Mouse (Mus musculus): ENCODE measurements around the gene 4930562C15Rik.
A peak's percentile ranks its signal among the peaks of the same experiment; 100 is the strongest.

Gene 4930562C15Rik

GRCm38 (mm10) chr16:4894201-4894908 is 59.1 kb downstream of the 4930562C15Rik start:
- no peak for DNase-seq

- no peak for DNase-seq
Measured at GRCm38 (mm10) chr16:4896249-4897027, 61.2 kb downstream of the 4930562C15Rik start.

- no peak for DNase-seq
Measured at GRCm38 (mm10) chr16:4897146-4897730, 62.0 kb downstream of the 4930562C15Rik start.

DNA sequence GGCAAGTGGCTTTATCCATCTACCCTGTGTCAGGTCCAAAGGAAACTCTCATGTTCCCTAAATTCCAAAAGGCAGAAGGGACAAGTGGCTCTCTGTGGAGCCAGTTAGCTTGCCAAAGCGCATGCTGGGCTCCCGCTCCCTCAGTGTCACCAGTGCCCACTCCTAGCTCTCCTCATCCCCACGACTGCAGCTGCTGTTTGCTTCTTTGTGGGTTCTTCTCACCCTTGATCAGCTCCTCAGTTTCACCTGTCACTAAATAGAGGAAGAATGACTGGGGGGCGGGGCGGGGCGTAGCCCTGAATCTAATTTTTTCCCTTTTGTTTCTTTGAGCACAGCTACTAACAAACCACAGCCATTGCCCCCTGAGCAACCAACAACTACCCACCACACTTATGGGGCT is 63.7 kb downstream of the 4930562C15Rik start:
- no peak for DNase-seq

GRCm38 (mm10) chr16:4899711-4900110 is 64.5 kb downstream of the 4930562C15Rik start:
- DNase-seq, result no peak

- no peak for DNase-seq
Measured at GRCm38 (mm10) chr16:4901167-4901566, 66.0 kb downstream of the 4930562C15Rik start.

GRCm38 (mm10) chr16:4902390-4902789 is 67.2 kb downstream of the 4930562C15Rik start:
- no peak for DNase-seq

- no peak for DNase-seq
Measured at GRCm38 (mm10) chr16:4903491-4904102, 68.4 kb downstream of the 4930562C15Rik start.

DNA sequence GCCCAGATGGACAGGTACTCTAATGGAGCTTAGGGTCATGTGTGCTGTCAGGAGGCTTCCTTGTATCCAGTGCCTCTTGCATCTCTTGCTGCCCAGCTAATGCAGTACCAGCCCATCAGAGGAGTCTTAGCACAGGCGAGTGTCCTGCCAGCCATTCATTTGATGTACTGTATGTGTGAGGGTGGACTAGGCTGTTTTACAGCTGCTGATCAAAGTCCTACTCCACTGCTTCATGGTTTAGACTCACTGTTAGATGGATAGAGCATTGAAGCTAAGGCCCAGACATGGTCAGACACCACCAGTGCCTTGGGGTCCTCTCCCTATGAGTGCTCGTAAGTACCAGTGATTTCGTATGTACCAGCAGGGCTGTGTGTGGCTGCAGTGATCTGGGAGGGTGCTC is 69.7 kb downstream of the 4930562C15Rik start:
- DNase-seq, result no peak

DNA sequence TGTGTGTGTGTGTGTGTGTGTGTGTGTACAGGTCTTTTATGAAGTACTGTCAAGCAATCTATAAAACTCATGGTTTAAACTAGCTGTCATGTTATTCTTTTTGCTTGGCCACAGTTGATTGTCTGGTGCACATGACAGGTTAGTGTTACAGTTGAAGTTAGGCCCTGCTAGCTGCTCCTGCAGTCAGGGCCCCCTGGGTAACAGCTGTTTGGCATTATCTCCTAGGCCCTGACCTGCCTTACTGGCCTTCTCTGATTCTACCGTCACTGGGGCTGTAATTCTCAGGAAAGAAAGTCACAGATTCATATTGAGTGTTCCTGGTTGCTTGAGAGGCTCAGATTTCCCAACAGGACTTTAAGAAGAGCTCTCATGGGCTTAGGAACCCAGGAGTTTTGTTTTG is 70.4 kb downstream of the 4930562C15Rik start:
- DNase-seq, result no peak

- no peak for DNase-seq
Measured at GRCm38 (mm10) chr16:4906559-4906958, 71.3 kb downstream of the 4930562C15Rik start.

DNA sequence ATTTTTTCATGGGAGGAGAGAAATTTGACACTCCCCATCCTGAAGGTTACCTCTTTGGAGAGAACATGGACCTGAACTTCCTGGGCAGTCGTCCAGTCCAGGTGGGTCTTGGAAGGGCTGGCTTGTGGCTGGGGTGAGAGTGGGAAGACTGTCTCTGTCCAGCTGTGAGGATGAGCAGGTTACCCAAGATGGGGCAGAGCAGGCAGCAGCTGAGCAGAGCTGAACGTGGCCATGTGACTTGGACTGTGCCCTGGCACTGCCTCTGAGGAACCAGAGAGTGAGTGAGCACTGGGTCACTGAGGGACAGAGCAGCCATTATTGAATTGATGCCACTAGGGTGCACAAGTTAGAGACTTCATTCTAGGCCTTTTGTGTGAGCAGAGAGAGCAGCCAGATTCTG is 72.2 kb downstream of the 4930562C15Rik start:
- no peak for DNase-seq

DNA sequence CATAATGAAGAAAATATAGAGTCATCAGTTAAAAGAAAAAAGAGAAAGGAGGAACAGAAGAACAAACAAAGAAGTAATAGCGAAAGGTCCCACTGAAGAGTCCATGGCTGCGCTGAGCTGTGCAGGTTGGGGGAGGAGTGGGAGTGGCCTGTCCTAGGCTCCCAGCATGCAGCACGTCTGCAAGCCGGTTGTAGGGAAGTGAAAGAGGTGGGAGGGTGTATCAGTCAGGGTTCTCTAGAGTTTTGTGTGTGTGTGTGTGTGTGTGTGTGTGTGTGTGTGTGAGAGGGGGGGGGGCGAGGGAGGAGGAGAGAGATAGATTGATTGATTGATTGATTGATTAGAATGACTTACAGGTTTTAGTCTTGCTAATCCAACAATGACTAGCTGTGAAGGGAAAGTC is 72.8 kb downstream of the 4930562C15Rik start:
- no peak for DNase-seq

DNA sequence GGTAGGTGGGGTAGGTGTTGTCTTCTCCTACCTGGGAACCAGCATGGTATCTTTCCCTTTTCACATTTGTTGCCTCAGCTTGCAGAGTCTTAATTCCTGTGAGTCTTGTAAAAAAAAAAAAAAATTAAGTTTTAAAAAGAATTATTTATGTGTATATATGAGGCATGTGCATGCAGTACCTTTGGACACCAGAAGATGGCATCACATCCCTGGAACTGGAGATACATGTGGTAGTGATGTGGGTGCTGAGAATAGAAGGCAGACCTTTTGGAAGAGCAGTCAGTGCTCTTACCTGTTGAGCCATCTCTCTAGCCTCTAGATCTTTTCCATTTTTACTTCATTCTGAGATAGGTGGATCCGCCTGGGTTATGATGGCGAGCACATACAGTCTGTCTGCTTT is 74.5 kb downstream of the 4930562C15Rik start:
- DNase-seq, result no peak

GRCm38 (mm10) chr16:4910758-4911157 is 75.5 kb downstream of the 4930562C15Rik start:
- no peak for DNase-seq

DNA sequence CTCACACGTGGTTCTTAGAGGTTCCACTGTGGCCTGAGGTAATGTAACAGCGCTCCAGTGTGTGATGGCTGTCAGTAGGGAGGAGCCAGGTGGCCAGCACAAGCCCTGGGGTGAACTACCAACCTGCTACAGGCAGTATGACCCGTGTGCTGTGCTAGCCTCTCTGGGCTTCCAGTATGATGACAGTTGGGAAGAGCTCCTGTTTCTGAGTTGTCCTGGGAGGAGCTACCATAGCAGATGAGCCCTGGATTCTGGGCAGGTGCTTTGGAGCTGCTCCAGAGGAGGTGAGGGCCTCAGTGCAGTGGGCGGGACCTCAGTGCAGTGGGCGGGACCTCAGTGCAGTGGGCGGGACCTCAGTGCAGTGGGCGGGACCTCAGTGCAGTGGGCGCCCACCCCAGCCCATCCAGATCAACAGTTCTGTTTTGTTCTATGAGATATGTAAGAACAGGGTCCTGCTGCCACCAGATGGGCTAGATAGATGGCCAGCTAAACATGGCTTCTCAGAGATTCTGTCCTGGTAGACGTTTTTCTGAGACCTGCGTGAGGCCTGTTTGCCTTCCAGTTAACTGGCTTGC is 76.9 kb downstream of the 4930562C15Rik start:
- no peak for DNase-seq

DNA sequence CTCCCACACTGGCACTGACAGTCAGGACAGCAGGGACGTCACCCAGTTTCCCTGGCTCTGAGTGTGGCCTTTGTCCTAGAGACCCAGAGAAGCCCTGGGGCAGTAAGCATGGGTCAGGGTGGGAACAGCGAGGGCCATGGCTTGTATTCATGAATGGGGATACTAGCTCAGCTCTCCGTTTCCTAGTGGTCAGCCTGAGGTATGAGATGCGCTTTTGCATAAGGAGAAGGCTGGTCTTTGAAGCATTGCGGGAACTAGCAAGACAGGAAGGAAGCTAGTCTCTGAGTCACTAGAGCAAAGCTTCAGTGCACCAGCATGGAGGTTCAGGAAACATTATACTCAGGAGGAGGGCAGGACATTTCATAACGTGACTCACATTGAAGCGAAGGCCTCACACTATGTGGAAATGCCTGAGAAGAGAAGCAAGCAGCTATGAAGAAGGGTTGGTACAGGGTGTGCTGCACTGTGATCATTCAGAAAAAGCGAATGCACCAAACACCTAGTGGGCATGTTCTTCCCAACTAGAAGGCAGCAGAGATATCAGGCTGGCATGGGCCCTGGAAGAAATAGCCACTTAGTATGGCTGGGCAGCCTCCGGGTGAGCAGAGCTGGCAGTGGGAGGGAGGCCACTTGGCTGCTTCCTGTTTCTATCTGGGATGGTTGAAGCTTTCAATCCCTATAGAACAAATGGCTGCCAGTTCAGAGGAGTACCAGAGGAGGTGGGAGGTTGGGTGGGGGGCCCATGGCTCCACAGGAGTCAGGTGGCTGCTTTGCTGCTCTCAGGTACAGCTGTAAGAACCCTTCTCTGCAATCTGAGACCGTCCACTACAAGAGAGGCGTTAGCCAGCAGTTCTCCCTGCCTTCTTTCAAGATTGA is 77.9 kb downstream of the 4930562C15Rik start:
- DNase-seq, result no peak

DNA sequence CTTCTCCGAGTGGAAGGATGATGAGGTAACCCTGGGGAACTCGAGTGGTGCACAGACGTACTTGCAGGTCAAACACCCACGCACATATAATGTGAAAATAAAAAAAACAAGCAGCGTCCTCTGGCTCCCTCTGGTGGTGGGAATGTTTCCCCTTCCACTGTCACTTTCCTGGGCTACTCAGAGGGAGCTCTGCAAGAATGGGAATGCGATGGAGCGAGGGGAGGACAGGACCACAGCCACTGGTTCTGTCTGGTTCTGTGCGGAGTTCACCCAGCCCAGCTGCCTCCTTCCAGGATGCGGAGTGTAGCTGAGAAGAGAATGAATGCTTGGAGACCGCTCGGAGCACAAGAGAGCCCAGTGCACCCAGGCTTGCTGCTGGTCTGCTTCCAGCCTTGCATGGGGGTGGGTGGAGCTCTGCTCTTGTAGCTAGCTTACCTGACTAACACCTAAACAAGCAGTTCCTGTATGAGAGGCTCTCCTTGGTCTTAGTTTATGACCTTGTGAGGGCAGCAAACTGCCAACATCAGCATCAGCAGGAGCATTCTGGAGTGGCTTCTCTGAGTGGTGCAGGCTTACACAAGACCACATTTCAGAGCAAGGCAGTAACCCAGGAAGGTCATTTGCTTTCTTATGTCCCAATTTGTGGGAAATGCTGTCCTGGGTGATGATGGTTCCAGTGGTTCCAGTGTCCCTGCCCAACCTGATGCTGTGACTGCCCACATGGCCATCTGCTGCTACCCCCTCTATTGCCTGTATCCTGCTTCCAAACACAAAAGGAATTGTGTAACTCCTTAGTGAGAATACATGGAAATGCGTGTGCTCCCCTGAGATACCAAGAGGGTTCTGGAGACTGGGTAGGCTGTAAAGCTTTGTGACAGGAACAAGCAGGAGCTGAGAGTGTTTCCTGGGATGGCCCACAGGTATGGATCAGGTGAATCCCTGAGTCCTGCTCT is 78.8 kb downstream of the 4930562C15Rik start:
- peak; percentile 88 for DNase-seq

- DNase-seq, result no peak
Measured at GRCm38 (mm10) chr16:4915931-4916330, 80.7 kb downstream of the 4930562C15Rik start.

DNA sequence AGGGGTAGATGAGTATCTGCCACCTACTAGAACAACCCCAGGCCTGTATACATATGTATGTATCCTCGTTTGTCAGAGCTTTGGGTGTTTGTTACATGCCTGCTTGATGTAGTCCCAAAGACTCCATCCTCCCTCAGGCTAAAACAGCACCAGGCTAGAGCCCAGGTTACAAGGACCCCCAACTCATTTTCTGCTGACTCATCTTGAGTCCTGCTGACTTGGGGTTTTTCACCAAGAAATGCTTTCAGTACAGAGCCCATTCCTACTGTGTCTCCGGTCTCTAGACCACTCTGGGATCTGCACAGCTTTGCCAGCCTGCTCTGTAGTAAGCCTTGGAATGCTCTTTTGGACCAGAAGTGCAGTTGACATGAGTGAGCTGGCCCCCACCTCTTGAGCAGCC is 81.4 kb downstream of the 4930562C15Rik start:
- DNase-seq, result no peak
